Mouse (Mus musculus) MEL (cell line): ENCODE data around the gene Ephb2. TPM values are rescaled to one million over a fixed set of nuclear protein-coding genes. Genes with fewer than 3 reads are reported as not detected.

Experiments used
- DNase-seq: peaks from one replicate; pipeline ENCODE4 v3.0.0; 2011; ENCODE audit warnings: low read depth, low spot score
- H3K27ac ChIP-seq: 2 replicates; pipeline ENCODE4 v1.5.1; 2012; ENCODE audit warnings: low read depth, mild to moderate bottlenecking, control low read depth, low read length, moderate library complexity; ENCODE audit not compliant: control insufficient read depth
- H3K27me3 ChIP-seq, 2 experiments: fragments of 150-350 bp in 1 of 2; sonication (generic) in 1 of 2; 2 replicates each; pipeline ENCODE4 v1.6.1; 2012; ENCODE audit warnings: low read length in 2 of 2, mild to moderate bottlenecking in 2 of 2, improper control_type of control experiment in 1 of 2, moderate library complexity in 1 of 2; ENCODE audit not compliant: insufficient read depth in 2 of 2, control insufficient read depth in 1 of 2
- H3K36me3 ChIP-seq, 2 experiments: 2 replicates each; pipeline ENCODE4 v1.6.1; 2012 to 2014; ENCODE audit warnings: low read length in 2 of 2, improper control_type of control experiment in 1 of 2, inconsistent platforms in 1 of 2, mild to moderate bottlenecking in 1 of 2; ENCODE audit not compliant: insufficient read depth in 2 of 2, control insufficient read depth in 1 of 2
- H3K4me1 ChIP-seq, 2 experiments: fragments of 150-350 bp in 1 of 2; sonication (generic) in 1 of 2; 2 replicates each; pipeline ENCODE4 v1.6.1; 2012; ENCODE audit warnings: low read length in 2 of 2, improper control_type of control experiment in 1 of 2, mild to moderate bottlenecking in 1 of 2; ENCODE audit not compliant: insufficient read depth in 2 of 2, control insufficient read depth in 1 of 2
- H3K4me3 ChIP-seq, 2 experiments: fragments of 150-350 bp in 1 of 2; sonication (generic) in 1 of 2; 2 replicates each; pipeline ENCODE4 v1.5.1; 2012; ENCODE audit warnings: low read depth in 2 of 2, low read length in 2 of 2, mild to moderate bottlenecking in 2 of 2, moderate library complexity in 2 of 2, control low read depth in 1 of 2, improper control_type of control experiment in 1 of 2; ENCODE audit not compliant: control insufficient read depth in 1 of 2, insufficient read depth in 1 of 2
- H3K79me2 ChIP-seq: 2 replicates; pipeline ENCODE4 v1.6.1; 2012; ENCODE audit warnings: mild to moderate bottlenecking, low read length, moderate library complexity; ENCODE audit not compliant: control insufficient read depth, poor library complexity, insufficient read depth
- H3K9ac ChIP-seq: 2 replicates; pipeline ENCODE4 v1.6.1; 2012; ENCODE audit warnings: low read depth, mild to moderate bottlenecking, control low read depth, low read length, moderate library complexity; ENCODE audit not compliant: control insufficient read depth, poor library complexity, severe bottlenecking
- H3K9me3 ChIP-seq: fragments of 150-350 bp; sonication (generic); replicated peaks from 2 replicates; pipeline ENCODE4 v1.6.1; 2012; ENCODE audit warnings: mild to moderate bottlenecking, low read length, improper control_type of control experiment, moderate library complexity; ENCODE audit not compliant: insufficient read depth
- BHLHE40 ChIP-seq: IDR thresholded peaks from 2 replicates; pipeline ENCODE4 v1.6.1; 2012; ENCODE audit warnings: low read depth, mild to moderate bottlenecking, inconsistent platforms, low read length, improper control_type of control experiment, borderline replicate concordance
- CHD1 ChIP-seq: IDR thresholded peaks from 2 replicates; pipeline ENCODE4 v1.6.1; 2012; ENCODE audit warnings: low read depth, mild to moderate bottlenecking, inconsistent platforms, low read length, improper control_type of control experiment
- CHD2 ChIP-seq: IDR thresholded peaks from 2 replicates; pipeline ENCODE4 v1.6.1; 2011; ENCODE audit warnings: low read length, improper control_type of control experiment
- EP300 ChIP-seq, 2 experiments: IDR thresholded peaks; 2 replicates each; pipeline ENCODE4 v1.6.1; 2011; ENCODE audit warnings: improper control_type of control experiment in 2 of 2, low read length in 2 of 2, low read depth in 1 of 2, mild to moderate bottlenecking in 1 of 2
- ETS1 ChIP-seq: IDR thresholded peaks from 2 replicates; pipeline ENCODE4 v1.6.1; 2012; ENCODE audit warnings: low read depth, mild to moderate bottlenecking, inconsistent platforms, low read length, improper control_type of control experiment, moderate library complexity
- GATA1 ChIP-seq: IDR thresholded peaks from 2 replicates; pipeline ENCODE4 v1.6.1; 2011; ENCODE audit warnings: low read depth, low read length, improper control_type of control experiment
- HCFC1 ChIP-seq: IDR thresholded peaks from 2 replicates; pipeline ENCODE4 v1.6.1; 2012; ENCODE audit warnings: low read depth, mild to moderate bottlenecking, inconsistent platforms, low read length, improper control_type of control experiment, moderate library complexity
- MAX ChIP-seq: IDR thresholded peaks from 2 replicates; pipeline ENCODE4 v1.6.1; 2011; ENCODE audit warnings: low read length, improper control_type of control experiment
- MAZ ChIP-seq: IDR thresholded peaks from 2 replicates; pipeline ENCODE4 v1.6.1; 2012; ENCODE audit warnings: low read depth, mild to moderate bottlenecking, inconsistent platforms, low read length, improper control_type of control experiment
- MYB ChIP-seq: IDR thresholded peaks from 2 replicates; pipeline ENCODE4 v1.6.1; 2011; ENCODE audit warnings: mild to moderate bottlenecking, low read depth, low read length, improper control_type of control experiment
- NRF1 ChIP-seq: IDR thresholded peaks from 2 replicates; pipeline ENCODE4 v1.6.1; 2014; ENCODE audit warnings: low read depth, mild to moderate bottlenecking, inconsistent platforms, low read length, improper control_type of control experiment, moderate library complexity; ENCODE audit not compliant: poor library complexity, insufficient read depth, severe bottlenecking
- POLR2AphosphoS2 ChIP-seq: IDR thresholded peaks from 2 replicates; pipeline ENCODE4 v1.6.1; 2011; ENCODE audit warnings: low read length, improper control_type of control experiment
- RCOR1 ChIP-seq: IDR thresholded peaks from 2 replicates; pipeline ENCODE4 v1.6.1; 2012; ENCODE audit warnings: low read depth, mild to moderate bottlenecking, inconsistent platforms, low read length, improper control_type of control experiment
- SIN3A ChIP-seq: IDR thresholded peaks from 2 replicates; pipeline ENCODE4 v1.6.1; 2012; ENCODE audit warnings: low read length, improper control_type of control experiment, inconsistent platforms
- TAL1 ChIP-seq: IDR thresholded peaks from 2 replicates; pipeline ENCODE4 v1.6.1; 2012; ENCODE audit warnings: mild to moderate bottlenecking, inconsistent platforms, low read length, moderate library complexity, mixed read lengths
- TBP ChIP-seq: IDR thresholded peaks from 2 replicates; pipeline ENCODE4 v1.8.0; 2011; ENCODE audit warnings: low read depth, low read length, improper control_type of control experiment
- TCF12 ChIP-seq: IDR thresholded peaks from 2 replicates; pipeline ENCODE4 v1.6.1; 2014; ENCODE audit warnings: low read depth, mild to moderate bottlenecking, inconsistent platforms, low read length, improper control_type of control experiment, moderate library complexity
- USF1 ChIP-seq: IDR thresholded peaks from 2 replicates; pipeline ENCODE4 v1.6.1; 2014; ENCODE audit warnings: low read depth, mild to moderate bottlenecking, inconsistent platforms, low read length, improper control_type of control experiment, moderate library complexity
- ZC3H11A ChIP-seq: IDR thresholded peaks from 2 replicates; pipeline ENCODE4 v1.6.1; 2012; ENCODE audit warnings: low read depth, mild to moderate bottlenecking, inconsistent platforms, low read length, improper control_type of control experiment
- ZNF384 ChIP-seq: IDR thresholded peaks from 2 replicates; pipeline ENCODE4 v1.6.1; 2012; ENCODE audit warnings: low read depth, mild to moderate bottlenecking, inconsistent platforms, low read length, improper control_type of control experiment
- polyA plus RNA-seq, 2 experiments: library from polyadenylated mRNA; stranded (reverse) in 1 of 2; unstranded in 1 of 2; fragments of >175 nt in 1 of 2; fragments of >200 nt in 1 of 2; gene quantifications; 2 replicates each; pipeline versions ENCODE4 v1.2.1 to v1.2.4; 2012; ENCODE audit warnings: low replicate concordance in 2 of 2, low read depth in 1 of 2; ENCODE audit not compliant: insufficient read length in 2 of 2, insufficient read depth in 1 of 2, missing spikeins in 1 of 2
- total RNA-seq: library from RNA; depleted of rRNA; stranded (reverse); fragments of 300-350 nt; gene quantifications from 2 replicates; pipeline ENCODE4 v1.2.3, GENCODE M21; 2012

Gene Ephb2
- total and polyA plus RNA-seq, 3 experiments: 1.9 to 4.1 TPM; not detected in 1

- no peak overlapping the region for H3K27ac ChIP-seq
These were observed 108.8 kb downstream of the Ephb2 start for GRCm38 (mm10) chr4:136726941-136727340.

GRCm38 (mm10) chr4:136724731-136725130 lies 111.1 kb downstream of the Ephb2 start:
- Histone ChIP-seq H3K36me3 (no peaks in the 10 kb centered on the region), H3K27ac (no peak overlapping the region), H3K27me3 (no peaks in the 10 kb centered on the region; a peak in 1 of 4 replicates), H3K79me2 (no peaks in the 10 kb centered on the region), H3K4me3 (peak overlapping the region in 1 of 2 experiments; percentile 47; a peak in 2 of 4 replicates), H3K9me3 (no peaks in the 10 kb centered on the region), H3K4me1 (no peaks in the 10 kb centered on the region; a peak in 1 of 4 replicates), H3K9ac (no peak overlapping the region)
- TF ChIP-seq HCFC1 (peak; percentile 51; the same call in 1 of the 2 replicates), BHLHE40 (0 out of 2 replicates have a peak, but pooled peaks have one; percentile 30), ETS1 (0 out of 2 replicates have a peak, but pooled peaks have one; percentile 27), RCOR1 (peak; percentile 65), USF1 (no peak), POLR2AphosphoS2 (no peak), ZNF384 (peak; percentile 92), GATA1 (peak; percentile 30; the same call in 1 of the 2 replicates), EP300 (IDR thresholded peaks at IDR 0.05; ENCODE audit: low read depth in 1 of 2, low read length in 2 of 2) (peak; percentile 43 to 53), NRF1 (peak; percentile 57; the same call in 1 of the 2 replicates), TCF12 (peak; percentile 64; the same call in 1 of the 2 replicates), MAZ (no peak), ZC3H11A (no peak), MYB (peak; percentile 41; the same call in 1 of the 2 replicates), SIN3A (peak; percentile 51), TAL1 (peak; percentile 23), MAX (0 out of 2 replicates have a peak, but pooled peaks have one; percentile 26)
- peak; percentile 57 for DNase-seq

More at GRCm38 (mm10) chr4:136726941-136727340, 108.8 kb downstream of the Ephb2 start:
- Histone ChIP-seq H3K4me1 (no peaks in the 10 kb centered on the region; a peak in 1 of 4 replicates), H3K27me3 (no peaks in the 10 kb centered on the region; a peak in 1 of 4 replicates), H3K9ac (no peak overlapping the region), H3K79me2 (no peaks in the 10 kb centered on the region), H3K36me3 (no peaks in the 10 kb centered on the region), H3K4me3 (no peak overlapping the region), H3K9me3 (no peaks in the 10 kb centered on the region)
- no peak for DNase-seq
- TF ChIP-seq TBP (no peak), CHD2 (no peak), BHLHE40 (no peak), MYB (no peak), POLR2AphosphoS2 (no peak), CHD1 (no peak), GATA1 (no peak)
